ENCODE assay signal across 7 mouse cellular contexts in genomic region chr6:88565033-88565432, GRCm38 (mm10). TPM values are rescaled to one million over a fixed set of nuclear protein-coding genes. Genes with fewer than 3 reads are reported as not detected.
DNase-seq lines count a peak whose midpoint lies in the region; ATAC-seq and TF ChIP-seq lines count a peak whose summit lies in the region.

No protein-coding gene starts in this region.

- peak; percentile 59 for DNase-seq in midbrain, embryonic 14.5 days
- DNase-seq in cerebellum, adult 8-10 months, result peak; percentile 50
- no peak for DNase-seq in limb, embryonic 10.5 days (ENCODE audit: low spot score)

- H3K9ac ChIP-seq in intestine, postnatal 0 days (ENCODE audit: low read depth, low read length), result no peak overlapping the region
- no peak overlapping the region for H3K9ac ChIP-seq in intestine, embryonic 16.5 days (ENCODE audit: low read depth, low read length)
- no peak overlapping the region for H3K9ac ChIP-seq in midbrain, embryonic 14.5 days (replicated peaks; ENCODE audit: low read length)
- no peak overlapping the region for H3K9ac ChIP-seq in midbrain, embryonic 15.5 days

- H3K9me3 ChIP-seq in intestine, postnatal 0 days (ENCODE audit: control insufficient read depth), result no peaks in the 10 kb centered on the region
- no peaks in the 10 kb centered on the region for H3K9me3 ChIP-seq in intestine, embryonic 16.5 days (ENCODE audit: control insufficient read depth, low read length)
- H3K9me3 ChIP-seq in midbrain, embryonic 14.5 days (ENCODE audit: control insufficient read depth, low read length), result no peaks in the 10 kb centered on the region
- no peaks in the 10 kb centered on the region for H3K9me3 ChIP-seq in midbrain, embryonic 15.5 days
- H3K9me3 ChIP-seq in limb, embryonic 10.5 days (replicated peaks), result no peaks in the 10 kb centered on the region

- WGBS in intestine, postnatal 0 days, result 31% methylated on average over 6 of the region's 6 CpGs
- 31% methylated on average over 6 of the region's 6 CpGs for WGBS in intestine, embryonic 16.5 days
- whole genome bisulfite sequencing in midbrain, embryonic 14.5 days, result 32% methylated on average over 6 of the region's 6 CpGs
- 36% methylated on average over 6 of the region's 6 CpGs for WGBS in midbrain, embryonic 15.5 days
- 33% methylated on average over 6 of the region's 6 CpGs for WGBS in limb, embryonic 10.5 days

- H3K4me1 ChIP-seq in intestine, postnatal 0 days (replicated peaks; ENCODE audit: control insufficient read depth, insufficient read depth, low read length), result no peaks in the 10 kb centered on the region
- H3K4me1 ChIP-seq in intestine, embryonic 16.5 days (ENCODE audit: control insufficient read depth, insufficient read depth, low read length), result no peaks in the 10 kb centered on the region
- H3K4me1 ChIP-seq in midbrain, embryonic 14.5 days (ENCODE audit: control insufficient read depth, insufficient read depth, low read length), result no peaks in the 10 kb centered on the region
- H3K4me1 ChIP-seq in midbrain, embryonic 15.5 days, result peaks cover 8% of the 10 kb centered on the region; the same call in 1 of the 2 replicates
- H3K4me1 ChIP-seq in limb, embryonic 10.5 days, result no peaks in the 10 kb centered on the region; the same call in 1 of the 2 replicates

- no peak overlapping the region for H3K4me2 ChIP-seq in intestine, postnatal 0 days (replicated peaks; ENCODE audit: low read depth)
- no peak overlapping the region for H3K4me2 ChIP-seq in intestine, embryonic 16.5 days (ENCODE audit: low read depth, low read length)
- no peak overlapping the region for H3K4me2 ChIP-seq in midbrain, embryonic 14.5 days (ENCODE audit: low read length)
- H3K4me2 ChIP-seq in midbrain, embryonic 15.5 days, result no peak overlapping the region

- TF ChIP-seq CTCF in intestine, postnatal 0 days (IDR thresholded peaks at IDR 0.05; ENCODE audit: low read depth), result peak; percentile 71

- H3K27me3 ChIP-seq in intestine, postnatal 0 days (replicated peaks; ENCODE audit: control insufficient read depth, insufficient read depth, low read length), result no peaks in the 10 kb centered on the region
- no peaks in the 10 kb centered on the region for H3K27me3 ChIP-seq in intestine, embryonic 16.5 days (replicated peaks; ENCODE audit: control insufficient read depth, insufficient read depth, low read length)
- H3K27me3 ChIP-seq in midbrain, embryonic 14.5 days (ENCODE audit: control insufficient read depth, insufficient read depth, low read length), result peaks cover 20% of the 10 kb centered on the region
- peaks cover 19% of the 10 kb centered on the region for H3K27me3 ChIP-seq in midbrain, embryonic 15.5 days (replicated peaks)
- H3K27me3 ChIP-seq in limb, embryonic 10.5 days (ENCODE audit: low read depth, poor library complexity, severe bottlenecking), result peaks cover 35% of the 10 kb centered on the region

- no peaks in the 10 kb centered on the region for H3K36me3 ChIP-seq in intestine, postnatal 0 days (ENCODE audit: control insufficient read depth, insufficient read depth)
- H3K36me3 ChIP-seq in intestine, embryonic 16.5 days (ENCODE audit: control insufficient read depth, insufficient read depth, low read length), result no peaks in the 10 kb centered on the region
- no peaks in the 10 kb centered on the region for H3K36me3 ChIP-seq in midbrain, embryonic 14.5 days (ENCODE audit: control insufficient read depth, insufficient read depth, low read length)
- H3K36me3 ChIP-seq in midbrain, embryonic 15.5 days (replicated peaks), result no peaks in the 10 kb centered on the region
- H3K36me3 ChIP-seq in limb, embryonic 10.5 days, result no peaks in the 10 kb centered on the region

- no peak overlapping the region for H3K4me3 ChIP-seq in intestine, postnatal 0 days (ENCODE audit: low read depth, low read length)
- H3K4me3 ChIP-seq in intestine, embryonic 16.5 days (ENCODE audit: low read length), result no peak overlapping the region
- no peak overlapping the region for H3K4me3 ChIP-seq in midbrain, embryonic 14.5 days (replicated peaks; ENCODE audit: low read depth, low read length)
- H3K4me3 ChIP-seq in midbrain, embryonic 15.5 days, result no peak overlapping the region
- no peak overlapping the region for H3K4me3 ChIP-seq in limb, embryonic 10.5 days

- ATAC-seq in intestine, postnatal 0 days, result no peak
- ATAC-seq in intestine, embryonic 16.5 days, result no peak
- ATAC-seq in midbrain, embryonic 14.5 days (ENCODE audit: low FRiP score, low TSS enrichment), result no peak
- ATAC-seq in midbrain, embryonic 15.5 days (replicated peaks), result no peak
- ATAC-seq in inflammation-experienced regulatory T-cells, adult 6 months, result no peak

- H3K27ac ChIP-seq in intestine, postnatal 0 days (ENCODE audit: low read depth, low read length), result no peak overlapping the region
- no peak overlapping the region for H3K27ac ChIP-seq in intestine, embryonic 16.5 days (ENCODE audit: low read length)
- H3K27ac ChIP-seq in midbrain, embryonic 14.5 days (replicated peaks; ENCODE audit: low read depth, low read length), result no peak overlapping the region
- H3K27ac ChIP-seq in midbrain, embryonic 15.5 days, result no peak overlapping the region
- no peak overlapping the region for H3K27ac ChIP-seq in limb, embryonic 10.5 days

RNA-seq across cellular contexts. Expression of gene Sec61a1, which starts 46.3 kb away (rescaled TPM):
- 126 and 129 TPM in 2 replicates for polyA plus RNA-seq in intestine, postnatal 0 days (2015; fragmentation: Nextera tagmentation; extraction: Ambion mirVana)
- 277 and 297 TPM in 2 replicates for polyA plus RNA-seq in intestine, embryonic 16.5 days (2015; fragmentation: Nextera tagmentation; extraction: Ambion mirVana)
- 136 and 157 TPM in 2 replicates for polyA plus RNA-seq in midbrain, embryonic 14.5 days (2014; fragmentation: Nextera tagmentation; extraction: Ambion mirVana)
- polyA plus RNA-seq in midbrain, embryonic 15.5 days (2015; fragmentation: Nextera tagmentation; extraction: Ambion mirVana), result 169 and 170 TPM in 2 replicates
- 231 and 238 TPM in 2 replicates for polyA plus RNA-seq in limb, embryonic 10.5 days (2016; fragmentation: Nextera tagmentation; extraction: Ambion mirVana)
- polyA plus RNA-seq in inflammation-experienced regulatory T-cells, adult 6 months (2017; shearing (Covaris generic)), result 100 to 1,000 TPM; 183 to 218 (median 188) TPM
